Mouse (Mus musculus): ENCODE data around the gene Phc2. TPM values are rescaled to one million over a fixed set of nuclear protein-coding genes. Genes with fewer than 3 reads are reported as not detected.

Phc2 gene
- polyA plus RNA-seq, 1 experiment from 2014 or later: 14.6 TPM

GRCm38 (mm10) chr4:128716731-128717130, 62.2 kb downstream of the Phc2 start:
- H3K4me2 ChIP-seq (ENCODE audit: low read depth, low read length): no peak overlapping the region
- WGBS (ENCODE audit: insufficient replicate concordance): 78% methylated on average over 9 of the region's 9 CpGs
- no peak for ATAC-seq
- DNase-seq: no peak
- H3K4me3 ChIP-seq (ENCODE audit: low read depth, low read length): no peak overlapping the region
- H3K9me3 ChIP-seq (ENCODE audit: low read length): no peaks in the 10 kb centered on the region
- no peak overlapping the region for H3K27ac ChIP-seq (ENCODE audit: low read depth)
- H3K4me1 ChIP-seq (ENCODE audit: insufficient read depth): peaks cover 26% of the 10 kb centered on the region
- no peak for TF ChIP-seq CTCF (IDR thresholded peaks at IDR 0.05; ENCODE audit: low read depth)
- no peak for TF ChIP-seq EP300 (IDR thresholded peaks at IDR 0.05; ENCODE audit: low read depth)
- no peak overlapping the region for H3K9ac ChIP-seq (replicated peaks)
- no peaks in the 10 kb centered on the region for H3K27me3 ChIP-seq (ENCODE audit: insufficient read depth, low read length)
- no peaks in the 10 kb centered on the region for H3K36me3 ChIP-seq (replicated peaks; ENCODE audit: insufficient read depth, low read length)

DNA sequence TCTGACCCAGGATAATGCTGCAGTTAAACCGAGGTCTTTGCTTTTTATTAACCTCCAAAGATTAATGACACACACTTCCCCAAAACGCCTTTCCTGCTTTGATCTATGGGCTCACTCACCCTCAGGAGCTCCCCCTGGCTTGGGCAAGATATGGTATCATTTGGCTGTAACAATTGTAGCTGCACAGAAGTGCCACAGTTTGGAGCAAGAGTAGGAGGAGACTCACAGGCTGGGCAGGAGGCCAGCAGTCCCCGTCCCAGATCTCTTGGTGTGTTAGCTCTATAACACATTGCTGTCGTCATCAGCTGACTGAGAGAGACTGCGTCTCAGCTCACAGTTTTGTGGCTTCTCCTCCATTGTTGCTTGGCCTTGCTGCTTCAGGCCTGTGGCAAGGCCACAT, 65.6 kb downstream of the Phc2 start:
- ATAC-seq (peak; percentile 88), DNase-seq (peak; percentile 79)
- no peak overlapping the region for H3K9ac ChIP-seq (replicated peaks)
- H3K27ac ChIP-seq (ENCODE audit: low read depth): no peak overlapping the region
- WGBS (ENCODE audit: insufficient replicate concordance): 7% methylated on average over 5 of the region's 5 CpGs
- no peaks in the 10 kb centered on the region for H3K9me3 ChIP-seq (ENCODE audit: low read length)
- no peak for TF ChIP-seq EP300 (IDR thresholded peaks at IDR 0.05; ENCODE audit: low read depth)
- TF ChIP-seq CTCF (IDR thresholded peaks at IDR 0.05; ENCODE audit: low read depth): peak; percentile 37; the same call in 1 of the 2 replicates
- no peak overlapping the region for H3K4me3 ChIP-seq (ENCODE audit: low read depth, low read length)
- no peaks in the 10 kb centered on the region for H3K36me3 ChIP-seq (replicated peaks; ENCODE audit: insufficient read depth, low read length)
- H3K4me1 ChIP-seq (ENCODE audit: insufficient read depth): peaks cover 20% of the 10 kb centered on the region
- no peaks in the 10 kb centered on the region for H3K27me3 ChIP-seq (ENCODE audit: insufficient read depth, low read length)
- H3K4me2 ChIP-seq (ENCODE audit: low read depth, low read length): no peak overlapping the region

DNA sequence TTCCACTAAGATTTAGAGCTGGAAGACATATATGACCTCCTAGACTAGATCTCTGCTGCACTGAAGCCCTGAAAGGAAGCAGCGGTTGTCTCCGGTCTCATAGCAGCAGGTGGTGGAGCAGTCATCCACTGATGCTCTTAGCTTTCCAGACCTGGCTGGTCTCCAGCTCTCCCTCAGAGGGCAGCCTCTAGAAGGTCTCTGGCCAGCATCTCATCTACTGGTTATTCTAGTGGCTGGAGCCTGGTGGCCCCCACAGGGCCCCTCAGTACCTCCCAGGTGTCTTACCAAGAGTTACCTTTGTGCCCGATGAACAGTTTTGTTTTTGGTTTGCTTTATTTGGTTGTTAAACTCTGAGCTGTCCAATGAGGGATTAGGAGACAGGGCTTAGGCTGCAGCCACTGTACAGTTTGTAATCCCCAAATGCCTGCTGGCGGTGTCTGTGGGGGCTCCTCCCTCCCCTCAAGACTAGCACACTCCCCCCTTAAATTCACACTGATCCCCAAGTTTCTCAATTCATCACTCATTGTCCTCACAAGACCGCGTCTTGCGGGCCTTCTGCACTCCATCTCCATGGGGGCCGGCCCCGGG, 66.7 kb downstream of the Phc2 start:
- 81% methylated on average over 9 of the region's 9 CpGs for WGBS (ENCODE audit: insufficient replicate concordance)
- DNase-seq: no peak
- Histone ChIP-seq H3K4me1 (ENCODE audit: insufficient read depth) (peaks cover 13% of the 10 kb centered on the region), H3K27me3 (ENCODE audit: insufficient read depth, low read length) (no peaks in the 10 kb centered on the region), H3K4me2 (ENCODE audit: low read depth, low read length) (no peak overlapping the region), H3K27ac (ENCODE audit: low read depth) (no peak overlapping the region), H3K36me3 (replicated peaks; ENCODE audit: insufficient read depth, low read length) (no peaks in the 10 kb centered on the region), H3K9me3 (ENCODE audit: low read length) (no peaks in the 10 kb centered on the region), H3K4me3 (ENCODE audit: low read depth, low read length) (no peak overlapping the region), H3K9ac (replicated peaks) (no peak overlapping the region)
- no peak for ATAC-seq
- TF ChIP-seq EP300 (IDR thresholded peaks at IDR 0.05; ENCODE audit: low read depth): no peak
- no peak for TF ChIP-seq CTCF (IDR thresholded peaks at IDR 0.05; ENCODE audit: low read depth)

DNA sequence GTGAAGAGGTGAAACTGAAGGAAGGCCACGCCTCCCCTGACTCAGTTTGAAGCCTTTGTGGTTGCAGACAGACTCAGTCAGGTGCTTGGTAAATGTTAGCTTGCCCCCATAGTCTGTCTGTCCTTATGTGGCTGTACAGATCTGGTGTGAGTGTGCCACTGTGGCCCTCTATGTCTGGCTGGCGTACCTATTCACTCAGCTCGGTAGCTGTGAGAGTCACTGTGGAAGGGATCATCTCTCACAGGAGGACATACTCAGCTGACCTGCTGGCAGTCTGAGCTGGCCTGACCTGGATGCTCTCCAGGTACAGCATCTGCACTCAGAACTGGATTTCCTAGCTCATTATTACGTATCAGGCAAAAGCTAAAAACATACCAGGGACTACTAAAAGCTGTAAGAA, 67.3 kb downstream of the Phc2 start:
- no peak overlapping the region for H3K4me3 ChIP-seq (ENCODE audit: low read depth, low read length)

DNA sequence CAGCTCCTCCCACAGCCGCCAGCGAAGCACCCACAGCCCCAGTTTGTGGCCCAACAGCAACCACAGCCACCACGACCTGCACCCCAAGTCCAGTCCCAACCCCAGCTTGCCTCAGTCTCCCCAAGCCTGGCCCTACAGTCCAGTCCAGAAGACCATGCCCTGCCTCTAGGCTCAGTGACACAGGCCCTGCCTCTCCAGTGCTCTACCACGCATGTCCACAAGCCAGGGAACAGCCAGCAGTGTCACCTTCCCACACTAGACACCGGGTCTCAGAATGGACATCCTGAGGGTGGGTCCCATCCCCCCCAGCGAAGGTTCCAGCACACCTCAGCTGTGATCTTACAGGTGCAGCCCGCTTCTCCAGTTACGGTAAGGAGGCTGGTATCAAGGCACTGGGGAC, 68.4 kb downstream of the Phc2 start:
- no peak for TF ChIP-seq CTCF (IDR thresholded peaks at IDR 0.05; ENCODE audit: low read depth)
- TF ChIP-seq EP300 (IDR thresholded peaks at IDR 0.05; ENCODE audit: low read depth): no peak
- WGBS (ENCODE audit: insufficient replicate concordance): 84% methylated on average over 8 of the region's 8 CpGs
- H3K27ac ChIP-seq (ENCODE audit: low read depth): no peak overlapping the region

More for the DNA sequence above, 67.3 kb downstream of the Phc2 start:
- WGBS (ENCODE audit: insufficient replicate concordance): 83% methylated on average over 4 of the region's 4 CpGs
- TF ChIP-seq CTCF (IDR thresholded peaks at IDR 0.05; ENCODE audit: low read depth) (no peak), EP300 (IDR thresholded peaks at IDR 0.05; ENCODE audit: low read depth) (no peak)
- peaks cover 12% of the 10 kb centered on the region for H3K4me1 ChIP-seq (ENCODE audit: insufficient read depth)
- no peaks in the 10 kb centered on the region for H3K27me3 ChIP-seq (ENCODE audit: insufficient read depth, low read length)
- H3K9ac ChIP-seq (replicated peaks): no peak overlapping the region
- ATAC-seq (no peak), DNase-seq (no peak)
- no peaks in the 10 kb centered on the region for H3K36me3 ChIP-seq (replicated peaks; ENCODE audit: insufficient read depth, low read length)
- H3K9me3 ChIP-seq (ENCODE audit: low read length): no peaks in the 10 kb centered on the region
- H3K27ac ChIP-seq (ENCODE audit: low read depth): no peak overlapping the region
- H3K4me2 ChIP-seq (ENCODE audit: low read depth, low read length): no peak overlapping the region

GRCm38 (mm10) chr4:128723431-128723830, 68.9 kb downstream of the Phc2 start:
- no peaks in the 10 kb centered on the region for H3K36me3 ChIP-seq (replicated peaks; ENCODE audit: insufficient read depth, low read length)
- no peak for TF ChIP-seq EP300 (IDR thresholded peaks at IDR 0.05; ENCODE audit: low read depth)
- TF ChIP-seq CTCF (IDR thresholded peaks at IDR 0.05; ENCODE audit: low read depth): no peak
- WGBS (ENCODE audit: insufficient replicate concordance): 73% methylated on average over 13 of the region's 13 CpGs
- H3K4me2 ChIP-seq (ENCODE audit: low read depth, low read length): no peak overlapping the region
- H3K9me3 ChIP-seq (ENCODE audit: low read length): no peaks in the 10 kb centered on the region
- H3K27ac ChIP-seq (ENCODE audit: low read depth): no peak overlapping the region
- no peak overlapping the region for H3K9ac ChIP-seq (replicated peaks)
- no peaks in the 10 kb centered on the region for H3K27me3 ChIP-seq (ENCODE audit: insufficient read depth, low read length)
- no peak for ATAC-seq
- no peak for DNase-seq
- peaks cover 16% of the 10 kb centered on the region for H3K4me1 ChIP-seq (ENCODE audit: insufficient read depth)
- H3K4me3 ChIP-seq (ENCODE audit: low read depth, low read length): no peak overlapping the region

More for the DNA sequence above, 68.4 kb downstream of the Phc2 start:
- ATAC-seq: no peak
- H3K9me3 ChIP-seq (ENCODE audit: low read length): no peaks in the 10 kb centered on the region
- H3K27me3 ChIP-seq (ENCODE audit: insufficient read depth, low read length): no peaks in the 10 kb centered on the region
- H3K4me1 ChIP-seq (ENCODE audit: insufficient read depth): peaks cover 16% of the 10 kb centered on the region
- DNase-seq: no peak
- H3K9ac ChIP-seq (replicated peaks): no peak overlapping the region
- no peaks in the 10 kb centered on the region for H3K36me3 ChIP-seq (replicated peaks; ENCODE audit: insufficient read depth, low read length)
- no peak overlapping the region for H3K4me3 ChIP-seq (ENCODE audit: low read depth, low read length)
- H3K4me2 ChIP-seq (ENCODE audit: low read depth, low read length): no peak overlapping the region
